Mouse (Mus musculus): Measurements from ENCODE around the gene Acap2.

- TF ChIP-seq CTCF (IDR thresholded peaks at IDR 0.05; ENCODE audit: low read depth), result no peak
- TF ChIP-seq EP300 (optimal IDR thresholded peaks at IDR 0.05), result no peak
Observed at GRCm38 (mm10) chr16:31059730-31060129, 141.3 kb downstream of the Acap2 start.
